Mouse (Mus musculus) monocyte, adult 5-6 weeks (primary cell): Measurements from ENCODE around the gene Tns4. TPM values are rescaled to one million over a fixed set of nuclear protein-coding genes. Genes with fewer than 3 reads are reported as not detected.

ENCODE experiments used
- ATAC-seq: fragments of 153-309, 156-312 bp; replicated peaks from 2 replicates; pipeline ENCODE4 v1.8.0; 2017; ENCODE audit warnings: mild to moderate bottlenecking; ENCODE audit not compliant: low TSS enrichment, insufficient number of reproducible peaks, severe bottlenecking, poor library complexity, low FRiP score
- total RNA-seq: library from RNA; stranded (forward); fragments of 200-1000, 200-491, 200-594 nt; gene quantifications from 3 replicates; pipeline ENCODE4 v1.2.3, GENCODE M21; 2017

The Tns4 gene
- total RNA-seq, 1 experiment from 2014 or later: 4.2 TPM

DNA sequence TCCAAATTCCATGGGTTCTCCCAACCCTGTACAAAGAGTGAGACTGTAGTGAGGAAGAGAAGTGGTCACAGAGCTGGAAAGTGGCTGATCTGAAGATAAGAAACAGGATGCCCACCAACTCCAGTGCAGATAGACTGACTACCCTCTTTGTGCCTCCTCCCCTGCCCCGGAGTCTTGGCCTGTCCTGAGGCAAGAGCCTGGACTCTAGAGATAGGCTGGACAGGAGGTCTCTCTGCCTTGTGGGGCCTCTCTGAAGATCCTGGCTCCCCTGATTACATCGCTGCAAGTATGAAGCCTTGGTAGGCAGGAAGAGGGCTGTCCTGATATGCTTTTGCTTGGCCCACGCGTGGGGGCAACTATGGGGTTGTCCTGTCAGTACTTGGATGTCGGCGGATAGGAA lies 52.9 kb downstream of the Tns4 start:
- no peak for ATAC-seq

DNA sequence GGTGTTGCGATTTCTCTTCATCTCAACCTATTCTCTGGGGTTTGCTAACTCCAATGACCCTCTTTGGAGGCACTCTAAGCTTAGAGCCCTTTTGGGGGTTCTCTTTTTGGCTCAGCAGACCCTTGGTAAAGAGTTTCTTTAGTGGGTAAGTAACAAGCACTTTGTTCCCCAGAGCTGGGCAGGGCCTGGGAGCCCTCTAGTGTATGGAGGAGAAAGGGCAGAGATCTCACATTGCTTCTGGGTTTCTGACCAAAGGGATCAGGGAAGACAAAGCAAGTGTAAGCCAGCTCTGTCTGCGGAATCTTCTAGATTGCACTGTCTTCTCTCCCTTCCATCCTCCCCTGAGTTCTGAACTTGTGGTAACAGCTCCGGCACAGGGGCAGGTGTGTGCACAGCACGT lies 53.8 kb downstream of the Tns4 start:
- no peak for ATAC-seq

DNA sequence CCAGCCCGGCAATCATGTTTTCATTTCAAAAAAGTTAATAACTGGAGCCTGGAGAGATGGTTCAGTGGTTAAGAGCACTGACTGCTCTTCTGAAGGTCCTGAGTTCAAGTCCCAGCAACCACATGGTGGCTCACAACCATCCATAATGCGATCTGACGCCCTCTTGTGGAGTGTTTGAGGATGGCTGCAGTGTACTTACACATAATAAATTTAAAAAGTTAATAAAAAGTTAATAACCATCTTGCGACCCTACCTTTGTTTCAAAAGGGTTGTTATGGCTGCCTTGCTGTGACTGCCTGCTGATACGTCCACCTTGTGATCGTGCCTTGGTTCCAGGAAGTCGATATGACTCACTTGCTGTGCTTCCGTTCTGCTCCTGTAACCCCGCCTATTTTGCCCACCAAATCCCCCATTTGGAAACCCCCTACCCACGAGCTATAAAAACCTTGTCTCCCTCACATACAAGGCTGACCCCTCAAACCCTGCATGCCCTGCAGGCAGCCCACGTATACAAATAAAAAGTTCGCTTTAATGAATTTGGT lies 62.1 kb downstream of the Tns4 start:
- no peak for ATAC-seq

DNA sequence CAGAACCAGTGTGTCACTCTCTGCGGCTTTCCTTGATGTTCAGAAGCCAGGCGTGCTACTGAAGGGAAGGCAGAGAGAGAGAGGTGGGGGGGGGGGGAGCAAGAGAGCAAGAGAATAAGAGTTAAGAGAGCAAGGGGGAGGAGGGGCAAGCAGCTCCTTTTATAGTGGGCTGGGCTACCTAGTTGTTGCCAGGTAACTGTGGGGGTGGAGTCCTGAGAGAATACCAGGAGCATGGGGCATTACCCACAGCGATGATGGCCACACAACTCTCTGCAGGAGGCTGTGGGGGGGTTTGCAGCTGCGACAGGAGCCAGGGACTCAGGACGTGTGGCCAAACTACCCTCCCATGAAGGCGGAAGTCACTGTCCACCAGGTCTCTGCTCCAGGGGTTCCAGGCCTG lies 63.2 kb downstream of the Tns4 start:
- ATAC-seq: no peak

DNA sequence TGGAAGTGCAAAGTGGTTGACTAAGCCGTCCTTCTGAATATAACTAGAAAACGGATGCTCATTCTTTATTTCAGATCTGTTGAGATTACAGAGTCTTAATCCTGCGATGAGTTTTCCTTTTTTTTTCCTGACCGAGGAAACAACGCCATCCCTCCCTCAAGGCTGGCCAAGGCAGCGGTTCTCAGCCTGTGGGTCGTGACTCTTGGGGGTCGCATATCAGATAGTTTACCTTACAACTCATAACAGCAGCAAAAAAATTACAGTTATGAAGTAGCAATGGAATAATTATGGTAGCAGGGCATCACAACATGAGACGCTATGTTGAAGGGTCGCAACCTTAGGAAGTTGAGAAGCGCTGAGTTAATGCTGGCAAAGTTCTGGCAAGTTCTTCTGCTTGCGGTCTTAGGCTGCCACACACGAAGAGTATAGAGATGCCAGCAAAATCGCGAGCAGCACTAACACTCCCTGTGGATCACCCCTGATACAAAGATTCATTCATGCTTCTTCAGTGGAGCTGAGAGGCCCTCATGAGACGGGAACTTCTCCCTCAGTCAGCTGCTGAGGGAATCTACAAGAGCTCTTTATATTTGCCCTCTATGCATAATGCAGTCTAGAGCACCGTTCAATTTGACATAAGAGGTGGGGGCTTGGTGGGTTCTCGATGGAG lies 64.5 kb downstream of the Tns4 start:
- ATAC-seq: no peak

DNA sequence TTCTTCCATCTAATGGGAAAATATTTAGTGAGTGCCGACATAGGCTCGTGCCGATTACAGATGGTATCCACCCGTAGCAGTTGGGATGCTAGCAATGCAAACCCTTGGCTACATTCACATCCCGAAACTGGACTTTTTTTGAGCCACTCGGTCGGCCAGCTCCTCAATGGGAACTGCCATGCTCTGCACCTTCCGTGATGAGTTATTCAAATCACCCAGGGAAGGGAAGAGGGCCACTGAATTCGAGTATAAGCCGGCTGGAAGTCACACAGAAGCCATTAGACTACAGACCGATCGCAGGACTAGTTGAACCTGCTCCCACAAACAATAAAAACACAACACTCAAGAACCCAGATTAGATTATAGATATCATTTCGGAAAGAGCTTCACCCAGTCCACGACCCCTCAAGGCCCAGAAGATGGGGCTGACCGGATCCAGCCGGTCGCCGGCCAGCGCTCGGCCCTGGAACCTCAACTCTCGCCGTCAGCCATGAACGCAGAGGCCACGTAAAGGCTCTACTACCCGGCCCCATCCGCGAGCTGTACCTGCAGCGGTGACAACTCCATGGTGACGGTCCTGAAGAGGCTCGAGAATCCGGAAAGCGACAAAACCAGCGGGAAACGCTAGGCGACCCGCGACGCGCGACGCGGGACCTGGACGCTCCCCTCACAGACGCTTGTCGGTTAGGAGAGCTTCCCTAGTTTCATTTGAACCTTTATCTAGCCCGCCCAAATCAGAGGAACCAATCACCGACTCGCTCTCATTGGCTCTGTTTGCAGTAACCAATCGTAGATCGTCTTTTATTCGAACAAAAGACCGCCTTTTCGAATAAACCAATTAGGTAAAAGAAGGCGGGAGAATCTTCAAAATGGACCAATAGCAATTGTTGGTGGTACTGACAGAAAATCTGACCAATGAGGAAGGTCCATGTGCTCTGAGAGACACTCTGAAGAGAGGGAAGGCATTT lies 65.3 kb downstream of the Tns4 start, which contains the start of gene Top2a:
Top2a (minus strand) TSS at position 690 of the 968 bp plus-strand sequence.
- peak; percentile 99 for ATAC-seq

DNA sequence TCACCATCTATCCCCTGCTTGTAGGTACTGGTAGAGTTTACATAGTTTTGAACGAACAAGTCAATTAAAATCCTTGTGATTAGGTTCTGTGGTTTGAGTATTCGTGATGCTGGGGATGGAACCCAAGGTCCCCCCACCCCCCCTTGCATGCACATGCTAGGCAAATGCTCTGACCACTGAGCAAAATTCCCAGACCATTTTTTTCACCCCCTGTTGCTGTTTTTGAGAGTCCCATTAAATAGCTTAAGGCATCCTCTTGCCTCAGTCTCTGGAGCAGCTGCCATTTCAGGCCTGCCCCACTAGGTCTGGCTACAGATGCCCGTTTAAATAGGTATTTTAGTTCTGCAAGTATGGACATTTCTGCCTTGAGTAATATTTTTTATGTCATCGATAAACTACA lies 66.0 kb downstream of the Tns4 start:
- no peak for ATAC-seq

DNA sequence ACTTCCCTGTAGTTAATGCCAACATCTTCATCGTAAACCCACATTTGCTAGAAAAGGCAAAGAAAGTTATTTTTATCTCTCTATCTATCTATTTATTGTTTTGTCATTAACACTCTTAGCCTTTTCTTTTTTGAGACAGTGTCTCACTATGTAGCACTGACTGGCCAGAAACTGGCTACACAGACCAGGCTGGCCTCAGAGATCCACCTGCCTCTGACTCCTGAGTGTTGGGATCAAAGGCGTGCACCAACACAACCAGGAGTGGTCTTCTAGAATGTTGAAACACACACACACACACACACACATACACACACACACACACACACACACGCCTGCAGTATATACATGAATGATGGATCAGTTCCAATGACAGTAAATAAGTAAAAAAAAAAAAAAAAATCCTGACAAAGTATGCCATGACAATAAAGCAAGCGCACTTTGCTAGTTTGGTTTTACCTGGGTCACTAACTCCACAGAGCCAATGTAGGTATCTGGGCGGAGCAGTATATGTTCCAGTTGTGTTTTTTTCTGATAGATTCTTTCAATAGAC lies 66.6 kb downstream of the Tns4 start:
- no peak for ATAC-seq

DNA sequence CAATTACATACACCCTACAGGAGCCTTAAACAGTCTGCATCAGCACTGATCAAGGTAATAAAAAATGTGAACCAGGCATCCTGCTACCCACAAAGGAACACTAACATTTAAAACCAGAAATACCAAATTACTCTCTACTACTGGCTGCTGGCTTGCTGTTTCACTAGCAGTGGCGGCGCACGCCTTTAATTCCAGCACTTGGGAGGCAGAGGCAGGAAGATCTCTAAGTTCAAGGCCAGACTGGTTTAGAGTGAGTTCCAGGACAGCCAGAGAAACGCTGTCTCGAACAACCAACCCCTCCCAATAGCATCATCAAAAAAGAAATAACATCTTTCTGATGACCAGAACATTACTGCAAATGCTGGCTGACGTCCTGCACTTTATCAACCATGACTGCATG lies 69.3 kb downstream of the Tns4 start:
- no peak for ATAC-seq

Other genes starting within 250 kb of the Tns4 start
- gene Wipf2, start 225.7 kb downstream of the Tns4 start, total RNA-seq: 5.3 to 13.1 TPM (median 7.1 TPM) in 3 replicates
- 0.67 to 1.7 TPM (median 0.75 TPM) in 3 replicates for gene Cdc6, start 181.5 kb downstream of the Tns4 start, total RNA-seq
- 61.0 to 76.9 TPM (median 62.9 TPM) in 3 replicates for gene Rara, start 161.5 kb downstream of the Tns4 start, total RNA-seq
- gene Gjd3, start 106.3 kb downstream of the Tns4 start, total RNA-seq: not detected in 3 replicates
- gene Top2a, start 65.1 kb downstream of the Tns4 start, total RNA-seq: 14.1 to 26.1 TPM (median 15.5 TPM) in 3 replicates
- gene Igfbp4, start 48.1 kb downstream of the Tns4 start, total RNA-seq: 0.43 to 5.5 TPM (median 1.2 TPM) in 3 replicates
- 13.3 to 31.2 TPM (median 29.2 TPM) in 3 replicates for gene Ccr7, start 65.8 kb upstream of the Tns4 start, total RNA-seq
- gene Smarce1, start 141.7 kb upstream of the Tns4 start, total RNA-seq: 270 to 349 TPM (median 329 TPM) in 3 replicates
- 0.64 to 3.8 TPM (median 1.7 TPM) in 3 replicates for gene Krt222, start 154.8 kb upstream of the Tns4 start, total RNA-seq
- not detected in 3 replicates for gene Krt24, start 196.0 kb upstream of the Tns4 start, total RNA-seq
- gene Krt25, start 233.6 kb upstream of the Tns4 start, total RNA-seq: not detected in 3 replicates
- not detected in 3 replicates for gene Krt26, start 248.7 kb upstream of the Tns4 start, total RNA-seq